Mouse (Mus musculus): ENCODE data around the gene Ift57. TPM values are rescaled to one million over a fixed set of nuclear protein-coding genes. Genes with fewer than 3 reads are reported as not detected.

Gene Ift57
- 8.3 TPM for polyA plus RNA-seq (2017; shearing (Covaris generic))

DNA sequence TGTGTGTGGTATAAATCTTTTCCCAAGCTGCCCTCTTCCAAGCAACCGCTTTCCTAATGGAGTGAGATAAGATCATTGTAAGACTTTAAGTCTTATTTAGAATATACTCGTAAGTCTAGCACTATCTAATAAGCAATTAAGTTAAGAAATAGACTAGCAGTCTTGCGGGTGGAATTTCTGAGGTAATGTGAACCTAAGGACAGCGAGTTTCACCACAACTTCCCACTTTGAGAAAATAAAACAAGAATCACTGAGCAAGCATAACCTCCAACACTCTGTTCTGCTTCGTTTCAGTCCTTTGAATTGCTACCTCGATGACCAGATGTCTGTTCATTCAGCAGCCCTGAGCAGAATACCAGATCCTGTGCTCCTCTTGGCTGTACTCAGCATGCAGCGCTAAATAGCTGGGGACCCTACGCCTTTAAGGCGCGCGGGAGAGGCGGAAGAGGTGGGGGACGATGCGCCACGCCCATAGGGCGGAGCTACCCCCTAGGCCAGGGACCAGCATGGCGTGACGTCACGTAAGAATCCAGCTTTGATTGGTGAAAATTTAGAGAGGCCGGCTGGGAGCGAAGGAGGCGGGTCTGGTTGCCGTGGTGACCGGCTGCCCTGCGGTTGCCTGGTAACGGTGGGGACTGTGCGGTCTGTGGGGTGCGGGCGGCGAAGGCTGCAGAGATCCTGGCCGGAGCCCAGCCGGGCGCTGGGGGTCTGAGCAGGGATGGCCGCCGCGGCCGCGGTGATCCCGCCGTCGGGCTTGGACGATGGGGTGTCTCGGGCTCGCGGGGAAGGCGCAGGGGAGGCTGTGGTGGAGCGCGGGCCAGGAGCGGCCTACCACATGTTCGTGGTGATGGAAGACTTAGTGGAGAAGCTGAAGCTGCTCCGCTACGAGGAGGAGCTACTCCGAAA, at the start of gene Ift57:
Ift57 (plus strand) TSS at position 614 of the 906 bp plus-strand sequence.

DNA sequence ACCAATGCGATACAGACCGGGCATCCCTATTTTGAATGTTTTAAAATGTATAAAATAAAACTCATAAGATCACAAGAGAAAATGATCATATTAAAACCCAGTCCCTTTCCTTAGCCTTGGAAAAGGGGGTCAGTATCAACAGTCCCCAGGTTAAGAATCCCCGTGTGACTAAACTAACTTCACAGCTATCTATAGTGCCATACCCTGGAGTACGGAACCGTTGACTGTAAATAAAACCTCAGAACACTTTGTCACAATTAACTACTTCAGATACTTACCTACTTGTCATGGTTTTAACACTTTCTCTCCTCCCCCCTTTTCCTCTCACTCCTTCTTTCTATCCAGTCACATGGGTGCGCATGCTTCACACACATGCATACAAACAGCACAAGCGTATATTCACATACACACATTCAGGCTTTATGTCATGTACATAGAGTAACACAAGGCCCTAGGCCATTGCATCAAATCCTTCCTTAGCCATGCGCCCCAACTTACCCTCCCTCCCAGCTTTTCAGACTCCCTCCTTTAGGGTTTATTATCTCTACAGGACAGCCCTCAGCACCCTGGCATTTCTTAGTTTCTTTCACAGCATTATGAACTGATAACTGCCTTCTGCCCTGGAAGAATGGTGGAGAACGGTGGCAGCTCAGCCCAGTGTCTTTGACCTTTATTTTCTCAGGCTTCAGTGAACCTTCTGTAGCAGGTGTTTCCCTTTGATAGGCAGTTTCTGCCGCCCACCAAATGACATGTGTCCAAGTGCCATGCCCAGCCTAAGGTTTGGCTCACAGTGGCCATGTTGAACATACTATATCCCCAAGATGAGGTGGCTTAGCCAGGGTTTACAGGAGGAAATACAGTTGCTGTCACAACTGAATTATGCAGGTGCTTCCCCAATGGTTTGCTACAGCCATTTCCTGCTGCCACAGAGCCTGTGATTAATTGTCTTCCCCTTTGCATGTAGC, 100.8 kb downstream of the Ift57 start, which contains the start of gene Cd47:
Cd47 (plus strand) TSS at position 937 of the 965 bp plus-strand sequence.

Other genes with a start within 250 kb of the Ift57 start
- 384 TPM for gene Cd47, start 101.3 kb downstream of the Ift57 start, polyA plus RNA-seq (2017; shearing (Covaris generic))